Mouse (Mus musculus) ES-E14 (cell line): ENCODE results near the gene Pla2g16. TPM values are rescaled to one million over a fixed set of nuclear protein-coding genes. Genes with fewer than 3 reads are reported as not detected.

Source experiments
- DNase-seq: peaks from one replicate; pipeline ENCODE4 v3.0.0-alpha.2; 2013; ENCODE audit warnings: low read depth, low spot score
- H3K27ac ChIP-seq: 2 replicates; pipeline ENCODE4 v1.5.1; 2012; ENCODE audit warnings: low read depth, mild to moderate bottlenecking, low read length, moderate library complexity, mixed read lengths; ENCODE audit not compliant: poor library complexity, insufficient read depth, severe bottlenecking
- H3K36me3 ChIP-seq: 2 replicates; pipeline ENCODE4 v1.6.1; 2012; ENCODE audit warnings: mild to moderate bottlenecking, low read length, moderate library complexity, mixed read lengths; ENCODE audit not compliant: control insufficient read depth, poor library complexity, insufficient read depth, severe bottlenecking
- H3K4me1 ChIP-seq, 2 experiments: fragments of 150-350 bp in 1 of 2; sonication (generic) in 1 of 2; 2 replicates each; pipeline ENCODE4 v1.6.1; 2012; ENCODE audit warnings: low read length in 2 of 2, mild to moderate bottlenecking in 1 of 2, mixed read lengths in 1 of 2; ENCODE audit not compliant: control insufficient read depth in 2 of 2, insufficient read depth in 2 of 2, poor library complexity in 1 of 2
- H3K4me3 ChIP-seq, 2 experiments: fragments of 150-350 bp in 1 of 2; sonication (generic) in 1 of 2; 2 replicates each; pipeline ENCODE4 v1.5.1; 2012; ENCODE audit warnings: low read length in 2 of 2, low read depth in 1 of 2, mild to moderate bottlenecking in 1 of 2, mixed read lengths in 1 of 2; ENCODE audit not compliant: insufficient read depth in 1 of 2, poor library complexity in 1 of 2, severe bottlenecking in 1 of 2
- H3K9ac ChIP-seq: 2 replicates; pipeline ENCODE4 v1.6.1; 2012; ENCODE audit warnings: low read depth, mild to moderate bottlenecking, low read length, mixed read lengths; ENCODE audit not compliant: poor library complexity, insufficient read depth, severe bottlenecking
- H3K9me3 ChIP-seq: fragments of 150-350 bp; sonication (generic); 2 replicates; pipeline ENCODE4 v1.6.1; 2012; ENCODE audit warnings: low read depth, mild to moderate bottlenecking, low read length; ENCODE audit not compliant: control insufficient read depth, insufficient read depth
- CHD2 ChIP-seq: IDR thresholded peaks from 2 replicates; pipeline ENCODE4 v1.6.1; 2014; ENCODE audit warnings: mild to moderate bottlenecking, low read depth, low read length, inconsistent platforms
- HCFC1 ChIP-seq: IDR thresholded peaks from 2 replicates; pipeline ENCODE4 v1.6.1; 2012; ENCODE audit warnings: low read length, inconsistent platforms, borderline replicate concordance; ENCODE audit not compliant: insufficient read depth
- MAFK ChIP-seq: IDR thresholded peaks from 2 replicates; pipeline ENCODE4 v1.6.1; 2014; ENCODE audit warnings: mild to moderate bottlenecking, low read depth, low read length, inconsistent platforms; ENCODE audit not compliant: insufficient read depth
- ZC3H11A ChIP-seq: IDR thresholded peaks from 2 replicates; pipeline ENCODE4 v1.6.1; 2012; ENCODE audit warnings: low read depth, mild to moderate bottlenecking, inconsistent platforms, low read length, borderline replicate concordance
- ZNF384 ChIP-seq: IDR thresholded peaks from 2 replicates; pipeline ENCODE4 v1.6.1; 2012; ENCODE audit warnings: low read depth, low read length, inconsistent platforms
- in situ Hi-C, 2 experiments: fragments of 600-800 bp; cut with MboI; formaldehyde crosslinking; loops; one replicate each; pipeline ENCODE4 v1.15.1; 2025; ENCODE audit warnings: low sequenced_read_pairs in 2 of 2, inconsistent platforms in 1 of 2; ENCODE audit not compliant: unreplicated experiment in 2 of 2
- total RNA-seq: library from RNA; depleted of rRNA; stranded (reverse); fragments of 300-350 nt; gene quantifications from 2 replicates; pipeline ENCODE4 v1.2.3, GENCODE M21; 2012

The Pla2g16 gene
- total RNA-seq, 1 experiment, result 8.3 TPM

DNA sequence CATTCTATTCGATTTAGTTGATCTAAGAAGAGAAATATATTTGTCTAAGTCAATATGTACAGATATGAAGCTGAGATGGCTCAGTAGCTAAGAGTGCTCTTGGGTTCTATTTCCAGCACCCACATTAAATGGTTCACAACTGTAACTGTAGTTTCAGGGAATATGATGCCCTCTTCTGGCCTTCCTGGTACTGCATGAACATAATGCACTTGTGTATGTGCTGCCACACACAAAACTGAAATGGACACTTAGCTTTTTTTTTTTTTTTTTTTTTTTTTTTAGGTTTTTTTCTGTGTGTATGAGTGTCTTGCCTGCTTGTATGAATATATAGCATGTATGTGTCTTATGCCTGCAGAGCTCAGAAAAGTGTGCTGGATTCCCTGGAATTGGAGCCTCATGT, 34.0 kb upstream of the Pla2g16 start:
- in situ Hi-C loops, result loop anchor here in 1 of 2 experiments (5.0 kb wide), 1 partner anchor 74 kb away; no protein-coding TSS in a partner anchor
- Histone ChIP-seq H3K27ac (no peak overlapping the region), H3K9ac (no peak overlapping the region), H3K9me3 (no peaks in the 10 kb centered on the region), H3K4me1 (no peaks in the 10 kb centered on the region), H3K4me3 (no peak overlapping the region), H3K36me3 (peaks cover 2% of the 10 kb centered on the region)
- peak; percentile 27 for DNase-seq
- no peak for TF ChIP-seq HCFC1
- TF ChIP-seq ZNF384, result peak; percentile 81
- no peak for TF ChIP-seq ZC3H11A

DNA sequence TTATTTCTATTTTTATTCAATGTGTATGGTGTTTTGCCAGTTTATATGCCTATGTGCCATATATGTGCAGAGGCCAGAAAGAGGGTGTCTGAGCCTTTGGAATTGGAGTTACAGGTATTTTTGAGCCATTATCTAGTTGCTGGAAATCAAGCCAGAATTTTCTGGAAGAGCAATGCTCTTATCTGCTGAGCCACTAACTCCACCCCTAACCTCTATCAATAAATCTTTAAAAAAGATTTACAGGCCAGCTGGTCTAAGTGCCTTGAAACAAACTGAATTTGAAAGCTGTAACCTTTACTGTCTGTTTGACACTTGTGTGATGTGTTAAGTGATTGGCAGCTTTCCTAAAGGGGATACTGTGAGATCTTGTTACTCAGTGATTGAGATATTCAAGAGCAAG, 33.5 kb upstream of the Pla2g16 start:
- Histone ChIP-seq H3K27ac (no peak overlapping the region), H3K9me3 (no peaks in the 10 kb centered on the region), H3K4me3 (no peak overlapping the region), H3K4me1 (no peaks in the 10 kb centered on the region), H3K9ac (no peak overlapping the region), H3K36me3 (no peaks in the 10 kb centered on the region; the same call in none of the 2 replicates)
- TF ChIP-seq MAFK (no peak), HCFC1 (no peak), ZNF384 (no peak), CHD2 (no peak), ZC3H11A (no peak)
- in situ Hi-C loops, result loop anchor here in 1 of 2 experiments (5.0 kb wide), 1 partner anchor 74 kb away; no protein-coding TSS in a partner anchor
- no peak for DNase-seq

DNA sequence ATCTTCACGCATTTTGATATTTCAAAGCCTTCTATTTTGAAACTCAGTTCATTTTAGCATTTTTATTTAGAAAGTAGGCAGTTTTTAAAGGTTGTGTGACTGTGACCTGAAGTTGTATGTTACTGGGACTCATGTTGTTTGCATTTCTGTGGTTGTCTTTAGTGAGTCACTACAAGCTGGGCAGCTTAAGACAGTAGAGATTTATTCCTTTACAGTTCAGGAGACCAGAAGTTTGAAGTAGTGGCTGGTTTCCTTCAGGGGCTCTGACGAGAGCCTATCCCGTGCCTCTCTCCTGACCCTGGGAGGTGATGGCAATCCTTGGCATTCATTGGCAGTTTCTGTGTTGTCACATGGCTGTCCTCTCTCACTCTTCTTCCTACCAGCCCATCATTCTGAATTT, 32.4 kb upstream of the Pla2g16 start:
- no peak for DNase-seq
- no peak for TF ChIP-seq MAFK
- in situ Hi-C loops, result loop anchor here in 1 of 2 experiments (5.0 kb wide), 1 partner anchor 72 kb away; no protein-coding TSS in a partner anchor
- Histone ChIP-seq H3K9ac (no peak overlapping the region), H3K27ac (no peak overlapping the region), H3K9me3 (no peaks in the 10 kb centered on the region), H3K4me3 (no peak overlapping the region), H3K36me3 (peaks cover 3% of the 10 kb centered on the region), H3K4me1 (no peaks in the 10 kb centered on the region)

DNA sequence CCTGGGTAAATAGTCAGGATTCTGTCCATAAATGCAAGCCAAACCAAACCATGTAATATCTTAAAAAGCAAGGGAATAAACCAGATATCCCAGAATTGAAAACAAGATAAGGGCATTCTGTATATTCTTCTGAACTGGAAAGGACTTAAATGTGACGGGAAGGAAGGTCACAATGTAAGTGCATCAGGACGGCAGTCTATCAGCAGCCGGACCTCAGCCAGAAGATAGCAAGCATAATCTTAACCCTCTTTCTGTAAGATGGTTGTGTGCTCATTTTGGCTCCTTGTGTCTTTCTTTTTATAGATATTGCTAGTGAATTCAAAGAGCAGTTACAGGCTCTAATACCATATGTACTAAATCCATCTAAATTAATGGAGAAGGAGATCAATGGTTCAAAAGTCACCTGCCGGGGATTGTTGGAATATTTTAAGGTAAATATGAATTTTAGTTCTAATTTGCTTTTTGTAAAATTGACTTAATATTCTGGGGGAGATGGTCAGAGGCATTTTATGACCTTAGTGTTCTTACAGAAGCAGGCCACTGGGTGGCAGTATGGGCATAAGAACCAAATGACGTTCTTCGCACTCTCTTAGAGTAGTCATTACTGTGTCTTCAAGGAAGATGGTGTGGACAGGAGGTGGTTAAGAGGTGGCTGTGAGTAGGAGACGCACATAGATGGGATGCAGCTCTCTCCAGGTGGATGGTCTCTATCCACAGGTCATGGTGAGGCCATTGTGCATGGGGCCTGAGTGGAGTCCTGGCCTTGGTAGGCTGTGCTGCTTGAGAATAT, 28.4 kb upstream of the Pla2g16 start:
- H3K9me3 ChIP-seq, result no peaks in the 10 kb centered on the region
- in situ Hi-C loops, result no loop called here
- H3K36me3 ChIP-seq, result peaks cover 7% of the 10 kb centered on the region
- no peak overlapping the region for H3K27ac ChIP-seq
- TF ChIP-seq ZC3H11A (peak; percentile 98), ZNF384 (no peak), MAFK (no peak)
- DNase-seq, result peak; percentile 51
- H3K9ac ChIP-seq, result no peak overlapping the region
- no peak overlapping the region for H3K4me3 ChIP-seq
- no peaks in the 10 kb centered on the region for H3K4me1 ChIP-seq

DNA sequence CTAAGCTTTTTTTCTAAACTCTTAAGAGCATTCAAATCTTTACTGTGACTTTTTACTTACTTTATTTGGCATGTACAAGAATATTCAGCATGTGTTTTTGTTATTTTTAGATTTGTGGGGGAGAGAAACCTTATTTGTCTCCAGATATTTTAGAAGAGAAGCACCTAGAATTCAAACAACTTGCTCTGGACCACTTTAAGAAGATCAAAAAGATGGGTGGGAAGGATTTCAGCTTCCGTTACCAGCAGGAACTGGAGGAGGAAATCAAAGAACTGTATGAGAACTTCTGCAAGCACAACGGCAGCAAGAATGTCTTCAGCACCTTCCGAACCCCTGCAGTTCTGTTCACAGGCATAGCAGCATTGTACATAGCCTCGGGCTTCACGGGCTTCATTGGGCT, 25.4 kb upstream of the Pla2g16 start:
- no peak for TF ChIP-seq CHD2
- no peak for TF ChIP-seq MAFK
- no peak for TF ChIP-seq ZC3H11A
- TF ChIP-seq HCFC1, result no peak
- no peak for TF ChIP-seq ZNF384
- H3K4me1 ChIP-seq, result no peaks in the 10 kb centered on the region
- H3K9me3 ChIP-seq, result no peaks in the 10 kb centered on the region
- no peak overlapping the region for H3K27ac ChIP-seq
- no peak for DNase-seq
- H3K36me3 ChIP-seq, result peaks cover 7% of the 10 kb centered on the region
- H3K9ac ChIP-seq, result no peak overlapping the region
- H3K4me3 ChIP-seq, result no peak overlapping the region
- in situ Hi-C loops, result loop anchor here in 1 of 2 experiments (10.0 kb wide), 1 partner anchor 73 kb away; the partner anchor contains the start of gene Lgals12
